Mouse (Mus musculus) MEL-GATA-1-ER (cell line): ENCODE results near the gene Sars2.

Experiments
- DNase-seq: peaks from one replicate; pipeline ENCODE4 v3.0.0-alpha.2; 2012; ENCODE audit warnings: low read depth; ENCODE audit errors: extremely low read depth

The Sars2 gene

DNA sequence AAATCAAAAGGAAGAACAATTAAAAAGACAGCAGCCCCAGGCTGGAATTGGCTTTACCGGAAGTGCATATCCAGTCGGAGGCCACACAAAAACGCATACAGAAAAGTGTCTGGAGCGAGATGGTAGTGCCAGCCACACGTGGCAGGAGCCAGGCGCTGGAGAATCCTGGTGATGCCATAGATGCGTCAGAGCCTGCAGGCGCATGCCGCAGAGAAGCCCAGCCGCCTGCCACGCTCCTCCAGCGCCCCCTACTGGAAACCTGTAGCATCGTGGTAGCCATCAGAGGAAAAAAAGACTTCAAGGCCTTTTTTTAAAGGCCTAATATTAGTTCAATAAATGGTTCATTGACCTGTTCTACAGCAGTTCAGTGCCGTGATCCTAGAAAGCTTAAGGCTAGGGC, 15.2 kb upstream of the Sars2 start:
- DNase-seq, result peak; percentile 45

DNA sequence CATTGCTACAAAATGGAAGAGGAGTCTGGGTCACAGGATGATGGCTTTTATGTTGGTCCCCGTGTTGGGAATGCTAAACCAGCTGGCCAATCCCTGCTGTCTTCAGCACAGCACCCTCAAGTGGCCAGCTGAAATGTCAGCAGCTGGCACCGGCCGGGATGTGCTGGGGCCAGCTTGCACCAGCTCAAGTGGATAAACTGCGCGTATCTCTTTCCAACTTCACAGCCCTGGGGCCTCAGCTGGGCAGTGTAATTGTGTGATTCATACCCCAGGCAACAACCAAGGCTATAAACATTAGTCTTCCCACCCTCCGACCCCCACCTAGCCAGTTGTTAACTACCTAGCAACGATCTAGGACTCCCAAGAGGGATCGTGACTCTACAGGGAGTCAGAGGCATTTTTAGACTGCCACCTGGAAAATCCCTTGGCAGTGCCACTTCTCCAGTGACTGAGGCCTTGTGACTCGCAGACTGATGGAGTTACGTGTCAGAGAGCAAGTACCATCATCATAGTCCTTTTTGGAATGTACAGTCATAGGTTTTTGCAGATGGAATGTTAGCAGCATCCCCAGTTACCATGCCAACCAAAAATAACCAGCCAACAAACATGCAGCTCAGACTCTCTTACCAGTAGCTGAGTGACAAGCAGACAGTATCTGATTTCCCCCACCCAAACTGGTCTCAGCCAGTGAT, 14.0 kb upstream of the Sars2 start:
- DNase-seq, result no peak

DNA sequence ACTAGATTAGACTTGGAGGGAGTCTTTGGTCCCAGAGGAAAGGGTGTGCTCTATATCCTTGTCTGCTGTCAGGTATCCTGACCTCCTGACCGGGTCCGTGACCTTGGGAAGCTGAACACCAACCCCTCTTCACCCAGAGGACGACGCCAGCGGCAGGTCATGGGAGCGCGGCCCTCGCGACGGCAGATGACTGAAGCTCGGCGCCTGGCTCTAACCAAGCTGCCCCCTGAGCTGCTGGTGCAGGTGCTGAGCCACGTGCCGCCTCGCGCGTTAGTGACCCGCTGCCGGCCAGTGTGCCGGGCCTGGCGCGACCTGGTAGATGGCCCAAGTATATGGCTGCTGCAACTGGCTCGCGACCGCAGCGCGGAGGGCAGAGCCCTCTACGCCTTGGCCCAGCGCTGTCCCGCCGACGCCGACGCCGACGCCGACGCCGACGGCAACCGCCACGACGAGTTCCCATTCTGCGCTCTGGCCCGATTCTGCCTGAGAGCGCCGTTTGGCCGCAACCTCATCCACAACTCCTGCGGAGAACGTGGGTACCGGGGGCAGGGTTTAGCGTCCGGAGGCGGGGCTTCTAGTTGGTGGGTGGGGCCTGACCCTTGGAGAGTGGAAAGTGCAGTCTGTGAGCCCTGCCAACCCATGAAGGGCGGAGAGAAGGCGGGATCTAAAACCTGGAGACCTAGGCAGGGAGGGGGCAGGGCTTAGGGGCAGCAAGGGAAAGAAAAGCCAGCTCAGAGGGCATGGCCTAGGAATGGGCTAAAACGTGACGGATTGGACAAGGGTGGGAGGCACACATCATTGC, 9.2 kb upstream of the Sars2 start:
- DNase-seq, result no peak

DNA sequence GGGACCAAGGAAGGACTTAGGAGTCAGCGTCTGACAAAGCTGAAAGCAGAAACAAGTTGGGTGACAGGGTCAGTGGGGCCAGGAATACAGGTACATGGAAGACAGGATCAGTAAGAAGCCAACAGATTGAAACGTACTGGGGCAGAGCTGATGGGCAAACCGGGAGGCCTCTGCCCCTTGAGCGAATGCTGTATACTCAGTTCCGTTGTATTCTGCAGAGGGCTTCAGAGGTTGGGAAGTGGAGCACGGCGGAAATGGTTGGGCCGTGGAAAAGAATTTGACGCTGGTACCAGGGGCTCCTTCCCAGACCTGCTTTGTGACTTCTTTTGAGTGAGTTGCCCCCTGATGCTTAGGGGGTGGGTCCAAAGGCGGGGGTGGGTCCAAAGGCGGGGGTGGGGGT, 8.6 kb upstream of the Sars2 start:
- DNase-seq, result no peak

DNA sequence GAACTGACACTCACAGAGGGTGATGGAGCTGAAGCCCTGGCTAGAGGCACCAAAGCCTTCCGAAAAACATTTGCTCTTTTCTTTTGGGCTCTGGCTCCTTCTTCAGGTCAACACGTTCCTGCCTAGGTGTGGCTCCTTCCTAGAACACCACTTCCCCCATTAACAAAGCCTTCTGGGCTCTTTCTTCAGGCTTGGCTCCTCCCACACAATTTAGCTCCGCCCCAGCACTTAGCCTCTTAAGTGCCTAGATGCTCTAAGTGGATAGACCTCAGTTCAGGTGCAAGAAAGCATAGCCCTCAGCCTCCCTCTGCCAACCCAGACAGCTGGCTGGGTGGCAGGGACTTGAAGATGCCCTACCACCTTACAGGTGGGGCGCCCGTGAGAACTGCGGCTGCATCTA, 6.1 kb upstream of the Sars2 start:
- DNase-seq, result no peak

DNA sequence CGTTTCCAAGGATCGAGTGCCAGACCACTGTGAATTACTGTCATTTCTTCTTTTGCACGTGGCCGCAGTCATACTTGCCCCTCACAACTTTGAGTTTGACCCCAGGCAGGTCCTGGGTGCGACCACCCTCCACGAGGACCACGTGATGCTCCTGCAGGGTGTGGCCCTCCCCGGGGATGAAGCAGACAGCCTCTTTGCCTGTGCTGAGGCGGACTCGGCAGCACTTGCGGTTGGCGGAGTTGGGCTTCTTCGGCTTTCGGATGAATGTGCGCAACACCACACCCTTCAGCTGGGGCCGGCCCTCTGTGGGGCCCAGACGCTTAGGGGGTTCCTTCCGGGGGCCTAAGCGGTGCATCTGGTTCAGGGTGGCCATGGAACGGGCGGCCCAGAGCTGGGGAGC, 2.0 kb upstream of the Sars2 start:
- no peak for DNase-seq

DNA sequence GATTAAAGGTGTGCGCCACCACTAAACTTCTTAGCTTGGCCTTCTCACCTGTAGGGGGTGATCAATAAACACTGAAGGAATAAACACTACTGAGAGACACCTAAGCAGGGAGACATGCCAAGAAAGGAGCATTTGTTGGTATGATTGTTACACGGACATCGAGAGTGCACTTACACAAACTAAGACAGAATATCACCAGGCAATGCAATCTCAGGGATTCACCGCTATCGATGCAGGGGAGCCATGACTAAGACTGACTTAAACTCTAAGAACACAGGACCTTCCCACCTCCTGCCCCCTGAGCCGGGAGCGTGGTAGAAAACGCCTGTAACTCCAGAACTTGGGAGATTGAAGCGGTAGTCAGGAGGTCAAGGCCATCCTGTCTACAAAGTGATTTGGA, 843 bp upstream of the Sars2 start:
- DNase-seq, result no peak

DNA sequence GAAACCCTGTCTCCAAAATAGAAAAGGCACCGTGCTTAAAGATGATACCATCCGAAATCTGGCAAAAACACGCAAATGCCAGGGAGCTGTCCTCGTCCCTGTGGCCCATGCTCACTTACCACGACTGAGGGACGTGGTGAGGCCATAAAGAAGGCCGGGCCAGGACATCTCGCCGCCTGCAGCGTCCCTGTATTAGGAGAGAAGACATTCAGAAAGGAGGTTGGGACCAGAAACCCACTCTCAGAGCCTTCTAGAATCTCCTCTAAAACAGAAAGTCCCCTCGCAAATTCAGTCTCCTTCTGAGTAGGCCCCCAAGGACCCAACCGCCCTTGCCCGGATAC, 454 bp upstream of the Sars2 start:
- DNase-seq, result no peak

DNA sequence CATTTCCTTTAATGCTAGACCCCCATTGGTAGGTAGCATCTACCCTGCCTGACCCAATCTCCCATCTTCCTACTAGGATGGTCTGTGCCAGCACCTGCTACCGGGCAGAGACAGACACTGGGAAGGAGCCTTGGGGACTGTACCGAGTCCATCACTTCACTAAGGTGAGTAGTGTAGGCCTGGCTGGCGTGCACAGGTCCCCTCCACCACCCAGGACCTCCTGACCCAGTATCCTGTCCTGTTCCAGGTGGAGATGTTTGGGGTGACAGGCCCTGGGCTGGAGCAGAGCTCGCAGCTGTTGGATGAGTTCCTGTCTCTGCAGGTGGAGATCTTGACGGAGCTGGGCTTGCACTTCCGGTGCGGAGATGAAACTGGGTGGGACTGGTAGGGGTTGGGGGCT, 8.1 kb downstream of the Sars2 start:
- no peak for DNase-seq

DNA sequence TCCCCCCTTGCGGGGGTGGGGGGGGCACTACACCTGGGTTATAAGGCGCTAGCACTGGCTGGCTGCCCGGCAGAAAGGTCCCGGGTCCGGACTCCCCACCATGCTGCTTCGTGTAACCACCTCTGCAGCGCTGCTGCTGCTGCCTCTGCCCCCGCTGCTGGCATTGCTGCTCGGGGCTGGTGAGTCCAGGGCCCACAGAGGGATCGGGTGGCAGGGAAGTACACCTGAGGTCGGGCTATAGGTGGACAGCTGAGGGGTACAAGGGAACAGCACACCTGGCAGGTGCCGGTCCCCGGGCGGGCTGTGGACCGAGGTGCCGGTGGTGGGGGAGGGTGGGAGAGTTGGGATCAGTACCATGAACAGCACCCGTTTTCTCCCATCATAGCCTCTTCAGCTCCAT, 14.3 kb downstream of the Sars2 start, which contains the start of gene Ccer2:
Gene Ccer2, plus strand, starts transcription at position 96 of the 400 bp plus-strand sequence.
- no peak for DNase-seq

DNA sequence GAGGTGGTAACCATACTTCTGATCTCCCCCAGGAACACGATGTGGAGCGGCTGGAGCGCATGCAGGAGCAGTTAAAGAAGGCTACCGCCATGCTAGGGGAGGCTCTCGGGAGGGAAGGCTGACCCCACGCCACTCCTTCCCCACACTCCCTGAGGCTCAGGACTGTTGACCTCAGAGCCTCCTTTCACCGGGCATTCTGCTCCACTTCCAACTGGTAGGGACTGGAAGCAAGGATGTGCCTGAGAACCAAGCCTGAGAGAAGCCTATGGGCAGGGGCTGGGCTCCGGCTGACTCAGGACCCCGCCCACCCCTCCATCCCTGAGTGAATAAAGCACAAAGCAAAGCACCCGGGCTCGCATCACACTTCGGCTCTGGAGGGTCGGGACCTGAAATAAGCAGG, 16.8 kb downstream of the Sars2 start:
- DNase-seq, result no peak

DNA sequence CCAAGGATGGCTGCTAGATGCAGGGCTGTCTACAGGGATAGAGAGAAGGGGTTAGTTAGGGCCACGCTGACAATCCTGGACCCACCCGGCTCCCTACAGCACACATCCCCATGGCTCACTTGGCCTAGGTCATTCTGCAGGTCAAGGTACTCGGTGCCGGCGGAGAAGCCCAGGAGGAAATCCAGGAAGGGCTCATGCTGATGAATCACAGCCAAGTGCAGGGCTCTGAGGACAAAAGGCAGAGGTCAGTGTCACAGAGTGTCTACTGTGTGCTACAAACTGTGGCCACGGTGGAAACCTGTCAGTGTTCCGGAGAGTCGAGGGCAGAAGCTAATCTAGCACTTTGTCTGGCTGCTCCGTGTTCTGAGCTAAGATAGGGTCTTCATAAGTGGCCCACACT, 20.1 kb downstream of the Sars2 start:
- no peak for DNase-seq

DNA sequence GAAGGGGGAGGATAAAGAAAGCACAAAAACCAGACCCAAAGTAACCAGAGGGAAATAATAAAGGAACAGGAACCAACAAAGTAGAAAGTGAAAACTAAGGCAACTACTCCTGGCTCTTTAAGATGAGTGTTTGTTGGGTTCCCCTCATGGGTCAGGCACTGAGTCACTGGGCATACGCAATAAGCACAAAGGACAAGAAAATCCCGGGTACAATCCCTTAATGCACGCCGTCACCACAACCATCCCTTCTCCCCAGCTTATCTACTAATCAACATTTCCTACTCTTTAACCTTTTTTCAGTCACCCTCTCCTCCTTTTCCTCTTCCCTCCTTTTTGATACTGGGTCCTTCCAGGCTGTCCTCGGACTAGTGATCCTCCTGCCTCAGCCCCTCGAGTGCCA, 23.4 kb downstream of the Sars2 start:
- DNase-seq, result no peak

DNA sequence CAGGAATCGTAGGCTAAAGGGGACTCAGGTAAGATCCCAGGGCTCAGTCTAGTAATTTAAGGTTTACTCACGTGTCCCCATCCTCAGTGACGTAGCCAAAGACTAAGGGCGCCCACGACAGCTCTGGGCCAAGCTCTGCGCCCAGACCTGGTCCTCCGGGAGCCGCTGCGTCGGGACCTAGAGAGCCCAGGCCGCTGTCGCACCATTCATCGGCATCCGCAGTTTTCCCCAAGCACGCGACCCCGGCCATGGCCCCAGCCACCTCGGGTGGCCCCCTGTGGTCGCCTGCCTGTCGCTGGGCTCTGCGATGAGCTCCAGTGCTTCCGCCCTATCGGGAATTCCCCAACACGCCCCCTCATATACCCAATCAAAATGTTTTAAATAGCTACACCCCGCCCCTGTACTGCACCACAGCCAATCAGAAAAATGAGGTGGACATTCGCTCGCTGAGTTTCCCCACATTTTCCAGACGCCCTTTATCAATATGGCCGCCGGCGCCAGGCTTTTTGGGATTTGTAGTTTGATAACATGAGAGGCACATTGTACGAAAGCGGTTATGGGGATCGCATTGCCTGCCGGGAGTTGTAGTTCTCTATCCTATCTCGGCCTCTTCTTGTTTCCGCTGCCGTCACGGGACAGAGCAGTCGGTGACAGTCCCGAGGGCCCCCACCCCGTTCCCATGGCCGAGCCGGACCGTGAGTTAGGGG, 24.5 kb downstream of the Sars2 start, which contains the start of gene Sirt2:
Gene Sirt2, plus strand, starts transcription at position 563 of the 707 bp plus-strand sequence.
- peak; percentile 99 for DNase-seq

DNA sequence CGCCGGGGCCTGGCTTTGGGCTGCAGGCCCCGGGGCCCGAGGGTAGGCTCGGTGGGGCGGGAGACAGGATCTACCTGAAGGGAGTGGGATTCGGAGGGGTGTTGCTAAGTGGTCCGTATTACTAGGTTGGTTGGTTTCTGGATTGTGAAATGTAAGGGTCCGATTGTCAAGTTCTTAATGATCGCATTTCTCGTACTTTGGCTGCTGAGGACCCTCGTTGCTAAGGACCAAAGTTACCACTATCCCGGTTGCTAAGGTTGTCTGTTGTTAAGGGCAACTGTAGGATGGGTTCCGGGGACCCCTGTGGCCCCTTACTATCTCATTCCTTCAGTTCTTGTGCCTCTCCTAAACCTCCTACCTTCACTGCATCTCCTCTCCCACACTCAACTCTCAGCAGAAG, 25.1 kb downstream of the Sars2 start:
- no peak for DNase-seq

DNA sequence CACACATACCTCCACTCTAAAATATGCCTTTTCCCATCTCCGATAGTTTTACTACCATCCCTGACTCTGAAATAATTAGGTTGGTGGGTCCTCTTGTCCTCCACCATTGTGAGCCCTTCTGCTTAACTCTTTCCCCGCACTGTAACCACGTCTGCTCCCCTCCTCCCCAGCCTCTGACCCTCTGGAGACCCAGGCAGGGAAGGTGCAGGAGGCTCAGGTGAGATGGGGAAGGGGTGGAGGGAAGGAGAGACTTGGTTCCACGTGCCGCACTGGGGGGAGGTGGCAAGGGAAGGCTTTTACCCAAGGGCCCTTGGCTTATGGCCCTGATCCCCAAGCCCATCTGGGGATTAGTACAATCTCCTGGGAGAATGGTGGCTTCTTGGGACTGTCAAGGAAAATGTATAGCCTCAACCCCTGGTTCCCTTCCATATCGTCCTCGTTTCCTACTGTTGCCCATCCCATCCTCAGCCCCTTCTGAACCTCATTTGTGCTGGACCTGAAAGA, 25.7 kb downstream of the Sars2 start, which contains the start of gene Nfkbib:
Gene Nfkbib, minus strand, starts transcription at position 51 of the 504 bp plus-strand sequence.
- no peak for DNase-seq

DNA sequence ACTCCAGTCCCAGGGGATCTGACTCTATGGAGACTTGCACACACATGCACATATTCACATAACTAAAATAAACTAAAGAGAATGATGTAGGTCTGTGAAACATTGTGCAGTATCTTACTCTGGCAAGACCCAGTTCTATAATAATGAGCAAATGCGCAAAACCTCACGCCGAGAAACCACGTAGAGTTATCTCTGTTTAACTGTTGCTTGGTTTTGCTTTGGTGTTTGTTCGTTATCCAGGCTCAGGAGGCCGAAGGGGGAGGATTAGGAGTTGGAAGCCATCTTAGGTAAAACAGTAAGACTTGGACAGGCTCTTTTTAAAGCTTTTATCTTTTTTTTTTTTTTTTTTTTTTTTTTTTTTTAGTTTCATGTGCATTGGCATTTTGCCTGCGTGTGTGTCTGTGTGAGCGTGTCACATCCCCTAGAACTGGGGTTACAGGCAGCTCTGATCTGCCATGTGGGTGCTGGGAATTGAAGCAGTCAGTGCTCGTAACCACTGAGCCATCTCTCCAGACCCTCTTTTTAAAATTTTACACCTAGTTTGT, 27.7 kb downstream of the Sars2 start:
- peak; percentile 41 for DNase-seq

DNA sequence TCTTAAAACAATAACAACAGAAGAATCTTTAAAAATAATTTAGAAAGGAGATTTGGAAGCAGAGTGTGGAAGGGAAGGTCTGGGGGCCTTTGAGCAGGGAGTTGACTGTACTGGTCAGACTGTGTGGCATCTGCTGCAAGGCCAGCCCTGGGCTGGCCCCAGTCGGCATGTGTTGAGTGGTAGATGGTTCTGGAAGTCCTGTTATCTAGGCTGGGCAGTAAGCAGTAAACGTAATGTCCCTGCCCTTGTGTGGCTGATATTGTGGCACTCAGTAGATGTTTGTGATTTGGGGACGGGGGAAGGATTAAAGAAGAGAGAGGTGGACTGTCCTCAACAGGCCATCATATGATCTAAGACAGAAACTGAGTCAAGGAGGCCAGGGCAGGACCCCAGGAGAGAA, 28.5 kb downstream of the Sars2 start:
- DNase-seq, result no peak

DNA sequence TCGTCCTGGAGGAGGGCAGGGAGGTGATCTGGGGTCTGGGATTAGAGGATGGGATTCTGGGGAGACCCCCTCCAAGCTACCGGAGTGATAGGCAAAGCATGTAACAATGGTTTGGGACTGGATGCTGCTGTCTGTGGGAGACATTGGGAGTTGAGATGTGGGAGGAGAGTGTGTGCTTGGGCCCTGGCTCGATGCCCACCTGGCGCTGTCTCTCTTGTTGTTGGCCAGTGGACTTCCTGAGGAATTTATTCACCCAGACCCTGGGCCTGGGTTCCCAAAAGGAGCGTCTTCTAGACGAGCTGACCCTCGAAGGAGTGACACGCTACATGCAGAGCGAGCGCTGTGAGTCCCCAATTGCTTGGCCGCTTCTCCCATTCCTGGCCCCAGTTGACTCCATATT, 30.1 kb downstream of the Sars2 start:
- DNase-seq, result no peak

DNA sequence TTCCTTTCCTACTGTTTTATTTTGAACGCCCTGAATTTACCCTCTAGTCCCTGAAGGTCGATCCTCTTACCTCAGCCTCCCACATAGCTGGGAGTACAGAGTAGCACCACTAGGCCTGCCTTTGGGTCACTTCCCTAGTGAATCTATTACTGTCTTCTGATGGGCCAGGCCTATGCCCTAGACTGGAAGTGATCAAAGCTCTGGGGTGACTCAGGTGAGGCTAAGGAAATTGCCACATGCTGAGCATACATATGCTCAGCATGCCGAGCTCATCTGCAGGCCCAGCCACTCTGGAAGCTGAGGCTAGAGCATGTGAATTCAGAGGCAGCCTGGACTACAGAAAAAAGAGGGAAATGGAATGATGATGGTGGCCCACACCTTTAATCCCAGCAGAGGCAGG, 31.4 kb downstream of the Sars2 start:
- no peak for DNase-seq

DNA sequence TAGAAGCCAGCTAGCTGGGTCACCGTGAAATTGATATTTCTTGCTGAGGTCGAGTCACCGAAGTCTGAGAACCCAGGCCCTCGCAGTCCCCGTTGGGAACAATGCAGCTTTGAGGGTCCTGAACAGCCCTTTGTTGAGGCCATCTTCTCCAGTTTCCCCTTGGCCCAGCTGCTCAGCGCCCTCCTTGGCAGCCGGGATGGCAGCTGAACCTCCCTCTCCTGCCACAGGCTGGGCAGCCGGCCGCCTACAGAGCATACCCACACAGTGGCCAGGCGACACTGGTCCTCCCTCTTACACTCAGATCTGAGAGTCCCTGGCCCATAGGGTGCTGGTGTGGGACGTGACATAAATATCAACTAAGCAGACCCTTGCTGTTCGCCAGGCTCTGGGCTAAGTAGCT, 32.4 kb downstream of the Sars2 start:
- DNase-seq, result no peak

DNA sequence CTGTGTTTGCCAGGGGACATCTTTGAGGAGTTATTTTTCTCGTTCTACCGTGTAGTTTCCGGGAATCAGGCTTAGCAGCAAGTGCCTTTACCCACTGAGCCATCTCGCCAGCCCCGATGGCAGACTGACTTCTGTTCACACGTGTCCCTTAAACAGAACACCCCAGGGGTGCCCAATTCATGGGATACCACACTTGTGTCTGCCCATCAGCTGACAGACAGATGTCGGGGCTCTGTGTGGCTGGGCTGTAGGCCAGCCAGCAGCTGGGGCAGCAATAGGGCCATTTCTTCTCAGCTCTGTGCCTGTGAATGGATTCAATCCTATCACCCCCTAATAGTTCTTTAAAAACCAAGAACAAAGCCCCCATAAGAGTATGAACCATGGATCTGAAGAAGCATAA, 33.3 kb downstream of the Sars2 start:
- no peak for DNase-seq
